10 mouse cellular contexts compared by ENCODE assay signal in genomic region chr10:24132273-24132672, GRCm38 (mm10). TPM values are rescaled to one million over a fixed set of nuclear protein-coding genes. Genes with fewer than 3 reads are reported as not detected.
DNase-seq lines count a peak whose midpoint lies in the region; ATAC-seq lines count a peak whose summit lies in the region.
"Had no signal": no experiment of that assay in that cellular context is flagged by ENCODE, and none has a peak within 500 bp of the region (broad histone marks: within the 10 kb centered on the region; RNA-seq: fewer than 3 reads in every experiment).

No protein-coding gene starts in this region.

- H3K4me2 ChIP-seq in limb, embryonic 13.5 days (replicated peaks) = no peak overlapping the region; the same call in 1 of the 2 replicates

- no peak overlapping the region for H3K4me3 ChIP-seq in limb, embryonic 13.5 days

- no peaks in the 10 kb centered on the region for H3K27me3 ChIP-seq in limb, embryonic 13.5 days

- no peak overlapping the region for H3K9ac ChIP-seq in limb, embryonic 13.5 days

- H3K9me3 ChIP-seq in limb, embryonic 13.5 days = no peaks in the 10 kb centered on the region

- 0 out of 2 replicates have a peak overlapping the region, but pooled peaks have one; percentile 3 for H3K27ac ChIP-seq in limb, embryonic 13.5 days

- no peaks in the 10 kb centered on the region for H3K36me3 ChIP-seq in limb, embryonic 13.5 days

- 14% methylated on average over 5 of the region's 5 CpGs for WGBS in limb, embryonic 13.5 days

- ATAC-seq in limb, embryonic 13.5 days (ENCODE audit: low FRiP score, low read depth) = no peak; the same call in 1 of the 2 replicates

- peak; percentile 27 for DNase-seq in embryo, embryonic 10 days (ENCODE audit: low spot score)
- DNase-seq in embryo, embryonic 9.5 days (ENCODE audit: extremely low spot score) = no peak
- DNase-seq in thymus, postnatal 0 days (ENCODE audit: low spot score) = peak; percentile 12
- no peak for DNase-seq in thymus, postnatal 4 days
- DNase-seq in testis, postnatal 10 days (ENCODE audit: low spot score) = peak; percentile 49
- no peak for DNase-seq in frontal cortex, postnatal 14 days (ENCODE audit: low spot score in 2 of 2)
- DNase-seq in cerebellum, postnatal 10 days = no peak
- DNase-seq: cerebellum, adult 18-20 months had no signal

- H3K4me1 ChIP-seq in limb, embryonic 13.5 days = peaks cover 10% of the 10 kb centered on the region

RNA-seq across cellular contexts. Expression of gene Stx7, which starts 16.8 kb away (rescaled TPM):
- 67.7 and 69.1 TPM in 2 replicates for polyA plus RNA-seq in thymus, postnatal 0 days (2015; fragmentation: Nextera tagmentation; extraction: Ambion mirVana)
- polyA plus RNA-seq in limb, embryonic 13.5 days (2015; fragmentation: Nextera tagmentation; extraction: Ambion mirVana) = 71.5 and 73.7 TPM in 2 replicates

RNA-seq across cellular contexts. Expression of gene Taar9, which starts 22.9 kb away (rescaled TPM):
- not detected in 2 replicates for polyA plus RNA-seq in thymus, postnatal 0 days (2015; fragmentation: Nextera tagmentation; extraction: Ambion mirVana)
- not detected in 2 replicates for polyA plus RNA-seq in limb, embryonic 13.5 days (2015; fragmentation: Nextera tagmentation; extraction: Ambion mirVana)
- polyA plus RNA-seq: C2C12 had no signal

RNA-seq across cellular contexts. Expression of gene Taar8c, which starts 30.6 kb away (rescaled TPM):
- not detected in 2 replicates for polyA plus RNA-seq in thymus, postnatal 0 days (2015; fragmentation: Nextera tagmentation; extraction: Ambion mirVana)
- polyA plus RNA-seq in limb, embryonic 13.5 days (2015; fragmentation: Nextera tagmentation; extraction: Ambion mirVana) = not detected in 2 replicates
- polyA plus RNA-seq: C2C12 had no signal

RNA-seq across cellular contexts. Expression of gene Taar8b, which starts 40.2 kb away (rescaled TPM):
- not detected in 2 replicates for polyA plus RNA-seq in thymus, postnatal 0 days (2015; fragmentation: Nextera tagmentation; extraction: Ambion mirVana)
- not detected in 2 replicates for polyA plus RNA-seq in limb, embryonic 13.5 days (2015; fragmentation: Nextera tagmentation; extraction: Ambion mirVana)
- polyA plus RNA-seq: C2C12 had no signal

RNA-seq across cellular contexts. Expression of gene Taar8a, which starts 56.0 kb away (rescaled TPM):
- not detected in 2 replicates for polyA plus RNA-seq in thymus, postnatal 0 days (2015; fragmentation: Nextera tagmentation; extraction: Ambion mirVana)
- not detected in 2 replicates for polyA plus RNA-seq in limb, embryonic 13.5 days (2015; fragmentation: Nextera tagmentation; extraction: Ambion mirVana)
- polyA plus RNA-seq: C2C12 had no signal

Comparison
In these comparisons a context has a peak if more than half of its experiments do, and no peak if none do; other contexts are left out.
1. DNase-seq: peak in embryo, embryonic 10 days (single experiment), thymus, postnatal 0 days (single experiment) and testis, postnatal 10 days (single experiment); none in embryo, embryonic 9.5 days (single experiment), thymus, postnatal 4 days (single experiment), frontal cortex, postnatal 14 days (0 of 2) and cerebellum, postnatal 10 days (0 of 2).